Mouse (Mus musculus): ENCODE results near the gene Ehd2.

- TF ChIP-seq TAL1 (IDR thresholded peaks at IDR 0.05; ENCODE audit: low read length) (no peak), GATA1 (IDR thresholded peaks at IDR 0.05; ENCODE audit: low read length) (no peak)
Measured at GRCm38 (mm10) chr7:15916134-15916723, 51.1 kb downstream of the Ehd2 start.

Data from erythroblast, embryonic 14.5 days (primary cell).